Mouse (Mus musculus) midbrain, embryonic 12.5 days (tissue): ENCODE measurements around the gene Crybg1. TPM values are rescaled to one million over a fixed set of nuclear protein-coding genes. Genes with fewer than 3 reads are reported as not detected.
"Not testable (repeated sequence)": the region's sequence is repeated elsewhere in the genome, so short reads cannot be mapped to it uniquely, and the experiment has no call there.

ENCODE experiments used
- ATAC-seq: fragments of 200-750 bp; cut with Nextera tagmentation; 2 replicates; pipeline ENCODE4 v1.8.0; 2017; ENCODE audit warnings: low read depth, moderate TSS enrichment, moderate library complexity; ENCODE audit not compliant: low FRiP score
- H3K27ac ChIP-seq: fragments of 300-500 bp; sonication (generic); replicated peaks from 2 replicates; pipeline ENCODE4 v1.5.1; 2016; ENCODE audit warnings: mild to moderate bottlenecking
- H3K27me3 ChIP-seq: fragments of 300-500 bp; sonication (generic); 2 replicates; pipeline ENCODE4 v1.6.1; 2016; ENCODE audit warnings: mild to moderate bottlenecking
- H3K36me3 ChIP-seq: fragments of 300-500 bp; sonication (generic); 2 replicates; pipeline ENCODE4 v1.6.1; 2016
- H3K4me1 ChIP-seq: fragments of 300-500 bp; sonication (generic); 2 replicates; pipeline ENCODE4 v1.6.1; 2016
- H3K4me2 ChIP-seq: fragments of 300-500 bp; sonication (generic); replicated peaks from 2 replicates; pipeline ENCODE4 v1.6.1; 2016; ENCODE audit warnings: mild to moderate bottlenecking, moderate library complexity
- H3K4me3 ChIP-seq: fragments of 300-500 bp; sonication (generic); 2 replicates; pipeline ENCODE4 v1.5.1; 2016; ENCODE audit warnings: mild to moderate bottlenecking
- H3K9ac ChIP-seq: fragments of 300-500 bp; sonication (generic); replicated peaks from 2 replicates; pipeline ENCODE4 v1.6.1; 2016; ENCODE audit warnings: mild to moderate bottlenecking, moderate library complexity
- H3K9me3 ChIP-seq: fragments of 300-500 bp; sonication (generic); 2 replicates; pipeline ENCODE4 v1.6.1; 2016; ENCODE audit warnings: mild to moderate bottlenecking
- WGBS: fragments of 180-500 bp; shearing (Covaris S2); methylation state at CpG from one replicate; pipeline ENCODE4 v1.1.7; 2016; 5-methylcytosine and 5-hydroxymethylcytosine counted together
- polyA plus RNA-seq: library from polyadenylated mRNA; unstranded; fragments of >200 nt; fragmentation: Nextera tagmentation; extraction: Ambion mirVana; gene quantifications from 2 replicates; pipeline ENCODE4 v1.2.1, GENCODE M21; 2016

Gene Crybg1
- polyA plus RNA-seq, 1 experiment from 2014 or later = 0.77 TPM

- Histone ChIP-seq H3K27me3 (no peaks in the 10 kb centered on the region), H3K4me2 (no peak overlapping the region), H3K4me3 (no peak overlapping the region), H3K9ac (no peak overlapping the region), H3K36me3 (no peaks in the 10 kb centered on the region), H3K27ac (no peak overlapping the region), H3K9me3 (no peaks in the 10 kb centered on the region), H3K4me1 (no peaks in the 10 kb centered on the region)
- no peak for ATAC-seq
- WGBS = 93% methylated on average over 5 of the region's 5 CpGs
Measured at GRCm38 (mm10) chr10:43983241-43983640, 165.4 kb downstream of the Crybg1 start.

DNA sequence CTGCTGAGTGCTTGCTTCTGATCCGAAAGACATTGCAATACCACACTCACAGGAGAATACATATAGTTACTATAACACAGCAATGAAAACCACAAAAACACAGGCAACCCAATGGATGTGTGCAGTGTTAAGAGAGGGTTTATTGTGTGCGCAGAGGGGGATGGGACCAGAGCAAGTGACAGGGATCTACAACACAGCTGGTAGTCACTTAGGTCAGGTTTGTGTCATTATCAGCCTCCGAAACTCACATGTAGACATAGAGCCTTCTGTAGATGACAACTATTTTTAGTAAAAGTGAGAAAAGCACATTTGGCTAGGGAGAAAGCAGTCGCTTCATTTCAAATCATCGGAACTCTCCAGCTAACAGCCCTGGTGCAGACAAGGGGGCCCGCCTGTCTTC is 166.2 kb downstream of the Crybg1 start:
- Histone ChIP-seq H3K36me3 (no peaks in the 10 kb centered on the region), H3K9ac (no peak overlapping the region), H3K4me1 (no peaks in the 10 kb centered on the region), H3K27me3 (no peaks in the 10 kb centered on the region), H3K9me3 (no peaks in the 10 kb centered on the region), H3K4me2 (no peak overlapping the region), H3K27ac (no peak overlapping the region), H3K4me3 (no peak overlapping the region)
- ATAC-seq = no peak
- 90% methylated on average over 6 of the region's 6 CpGs for WGBS

GRCm38 (mm10) chr10:43980742-43981141 is 167.9 kb downstream of the Crybg1 start:
- not testable (repeated sequence) for H3K4me3 ChIP-seq, H3K9ac ChIP-seq, ATAC-seq, H3K4me1 ChIP-seq, H3K27ac ChIP-seq, H3K9me3 ChIP-seq, H3K4me2 ChIP-seq, H3K27me3 ChIP-seq, H3K36me3 ChIP-seq
- WGBS = 89% methylated on average over 3 of the region's 3 CpGs

GRCm38 (mm10) chr10:43980080-43980479 is 168.6 kb downstream of the Crybg1 start:
- Histone ChIP-seq H3K27ac (no peak overlapping the region), H3K9me3 (no peaks in the 10 kb centered on the region), H3K36me3 (no peaks in the 10 kb centered on the region), H3K4me2 (no peak overlapping the region), H3K27me3 (no peaks in the 10 kb centered on the region), H3K4me3 (no peak overlapping the region), H3K9ac (no peak overlapping the region), H3K4me1 (no peaks in the 10 kb centered on the region)
- WGBS = 93% methylated on average over 1 of the region's 1 CpGs
- no peak for ATAC-seq

GRCm38 (mm10) chr10:43977353-43977752 is 171.3 kb downstream of the Crybg1 start:
- no peak overlapping the region for H3K27ac ChIP-seq
- H3K4me3 ChIP-seq = no peak overlapping the region
- no peaks in the 10 kb centered on the region for H3K4me1 ChIP-seq
- H3K27me3 ChIP-seq = no peaks in the 10 kb centered on the region
- no peak overlapping the region for H3K9ac ChIP-seq
- WGBS = 74% methylated on average over 3 of the region's 3 CpGs
- H3K9me3 ChIP-seq = no peaks in the 10 kb centered on the region
- H3K4me2 ChIP-seq = no peak overlapping the region
- no peak for ATAC-seq
- no peaks in the 10 kb centered on the region for H3K36me3 ChIP-seq

GRCm38 (mm10) chr10:43973244-43973643 is 175.4 kb downstream of the Crybg1 start:
- H3K4me1 ChIP-seq = no peaks in the 10 kb centered on the region
- H3K9ac ChIP-seq = no peak overlapping the region
- no peak overlapping the region for H3K4me2 ChIP-seq
- H3K36me3 ChIP-seq = no peaks in the 10 kb centered on the region
- H3K27ac ChIP-seq = no peak overlapping the region
- no peak for ATAC-seq
- H3K9me3 ChIP-seq = no peaks in the 10 kb centered on the region
- 59% methylated on average over 2 of the region's 2 CpGs for WGBS
- no peaks in the 10 kb centered on the region for H3K27me3 ChIP-seq
- no peak overlapping the region for H3K4me3 ChIP-seq

GRCm38 (mm10) chr10:43964943-43965342 is 183.7 kb downstream of the Crybg1 start:
- Histone ChIP-seq H3K9me3 (no peaks in the 10 kb centered on the region), H3K4me3 (no peak overlapping the region), H3K9ac (no peak overlapping the region), H3K36me3 (no peaks in the 10 kb centered on the region), H3K4me2 (no peak overlapping the region), H3K27me3 (no peaks in the 10 kb centered on the region), H3K27ac (no peak overlapping the region), H3K4me1 (no peaks in the 10 kb centered on the region)
- WGBS = 70% methylated on average over 2 of the region's 2 CpGs
- no peak for ATAC-seq

DNA sequence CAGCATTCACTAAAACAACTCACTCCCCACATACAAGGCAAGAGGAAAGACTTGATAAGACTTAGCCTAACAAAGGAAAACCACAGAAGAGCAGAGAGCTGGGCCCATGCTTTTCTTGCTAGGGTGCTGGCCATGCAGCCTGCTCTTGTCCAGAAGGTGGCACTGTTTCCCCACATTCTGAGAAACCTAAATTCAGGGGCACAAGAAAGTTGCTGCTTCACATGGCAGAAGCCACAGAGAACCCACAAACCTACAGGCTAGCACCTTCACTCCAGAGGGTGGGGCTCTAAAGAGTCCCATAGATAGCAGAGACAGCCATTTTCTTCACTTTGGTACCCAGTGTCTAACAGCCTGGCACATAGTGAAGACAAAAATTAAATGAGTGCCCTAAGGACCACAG is 194.7 kb downstream of the Crybg1 start:
- ATAC-seq = peak; percentile 52

GRCm38 (mm10) chr10:43945435-43945834 is 203.2 kb downstream of the Crybg1 start:
- no peaks in the 10 kb centered on the region for H3K27me3 ChIP-seq
- H3K9ac ChIP-seq = no peak overlapping the region
- H3K36me3 ChIP-seq = no peaks in the 10 kb centered on the region; the same call in none of the 2 replicates
- WGBS = 88% methylated on average over 4 of the region's 4 CpGs
- no peak overlapping the region for H3K4me3 ChIP-seq
- peaks cover 7% of the 10 kb centered on the region for H3K4me1 ChIP-seq
- H3K27ac ChIP-seq = no peak overlapping the region
- no peaks in the 10 kb centered on the region for H3K9me3 ChIP-seq
- ATAC-seq = no peak
- H3K4me2 ChIP-seq = no peak overlapping the region

More for the DNA sequence above, 194.7 kb downstream of the Crybg1 start:
- H3K36me3 ChIP-seq = no peaks in the 10 kb centered on the region
- H3K9me3 ChIP-seq = no peaks in the 10 kb centered on the region
- no peak overlapping the region for H3K27ac ChIP-seq
- no peak overlapping the region for H3K4me3 ChIP-seq
- H3K9ac ChIP-seq = no peak overlapping the region
- H3K4me1 ChIP-seq = no peaks in the 10 kb centered on the region
- no peaks in the 10 kb centered on the region for H3K27me3 ChIP-seq
- H3K4me2 ChIP-seq = no peak overlapping the region

DNA sequence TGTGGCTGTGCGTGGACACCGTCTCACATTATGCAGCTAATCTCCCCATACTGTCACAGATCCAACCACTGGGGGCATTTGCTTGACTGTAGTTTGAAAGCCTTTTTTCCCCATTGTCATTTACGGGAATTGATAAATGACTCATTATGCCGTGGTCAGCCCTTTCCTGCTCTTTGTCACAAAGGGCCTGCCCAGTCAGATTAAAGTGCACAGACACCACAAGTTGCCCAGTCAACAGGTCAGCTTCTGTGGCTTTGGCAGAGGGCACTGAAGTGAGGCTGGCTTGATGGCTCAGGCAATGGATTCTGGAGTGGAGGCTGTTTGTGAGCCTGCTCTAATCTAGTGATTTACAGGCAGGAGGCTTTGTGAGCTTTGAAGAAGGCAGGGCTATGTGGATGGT is 204.9 kb downstream of the Crybg1 start:
- Histone ChIP-seq H3K36me3 (no peaks in the 10 kb centered on the region; the same call in none of the 2 replicates), H3K27me3 (no peaks in the 10 kb centered on the region), H3K4me3 (no peak overlapping the region), H3K9ac (no peak overlapping the region), H3K4me2 (no peak overlapping the region), H3K27ac (no peak overlapping the region), H3K4me1 (peaks cover 7% of the 10 kb centered on the region), H3K9me3 (no peaks in the 10 kb centered on the region)
- 30% methylated on average over 4 of the region's 4 CpGs for whole genome bisulfite sequencing
- ATAC-seq = no peak

GRCm38 (mm10) chr10:43939136-43939662 is 209.5 kb downstream of the Crybg1 start:
- no peak overlapping the region for H3K4me2 ChIP-seq
- no peak for ATAC-seq
- H3K4me3 ChIP-seq = no peak overlapping the region
- H3K4me1 ChIP-seq = peaks cover 7% of the 10 kb centered on the region
- no peaks in the 10 kb centered on the region for H3K27me3 ChIP-seq
- peaks cover 8% of the 10 kb centered on the region for H3K36me3 ChIP-seq
- 80% methylated on average over 6 of the region's 6 CpGs for WGBS
- no peak overlapping the region for H3K9ac ChIP-seq
- no peaks in the 10 kb centered on the region for H3K9me3 ChIP-seq
- H3K27ac ChIP-seq = no peak overlapping the region

DNA sequence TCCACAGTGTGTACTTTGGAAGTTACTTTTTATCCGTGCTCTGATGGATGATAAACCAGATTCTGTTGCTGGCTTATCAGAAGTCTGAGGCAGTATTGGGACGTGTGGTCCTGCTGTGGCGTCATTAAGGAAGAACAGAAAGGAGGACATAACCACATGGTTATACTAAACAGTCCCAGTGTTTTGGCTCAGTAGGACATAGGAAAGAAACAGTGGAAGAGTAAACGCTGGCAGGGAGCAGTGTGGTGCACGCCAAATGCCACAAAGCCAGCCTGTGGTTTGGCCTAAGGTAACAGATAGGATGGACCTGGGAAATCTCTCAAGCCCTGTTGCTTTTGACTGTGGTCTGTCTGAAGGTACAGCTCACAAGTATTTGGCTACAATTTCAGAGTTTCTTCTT is 220.1 kb downstream of the Crybg1 start:
- Histone ChIP-seq H3K9me3 (no peaks in the 10 kb centered on the region), H3K4me3 (no peak overlapping the region), H3K36me3 (peaks cover 21% of the 10 kb centered on the region; the same call in 1 of the 2 replicates), H3K9ac (no peak overlapping the region), H3K4me1 (no peaks in the 10 kb centered on the region), H3K27ac (no peak overlapping the region), H3K27me3 (no peaks in the 10 kb centered on the region), H3K4me2 (no peak overlapping the region)
- 84% methylated on average over 5 of the region's 5 CpGs for WGBS
- ATAC-seq = no peak

- Histone ChIP-seq H3K9ac (no peak overlapping the region), H3K4me3 (no peak overlapping the region), H3K36me3 (peaks cover 24% of the 10 kb centered on the region; the same call in 1 of the 2 replicates), H3K27me3 (no peaks in the 10 kb centered on the region), H3K4me2 (no peak overlapping the region), H3K4me1 (no peaks in the 10 kb centered on the region), H3K9me3 (no peaks in the 10 kb centered on the region), H3K27ac (no peak overlapping the region)
- ATAC-seq = no peak
- 84% methylated on average over 8 of the region's 8 CpGs for WGBS
Measured at GRCm38 (mm10) chr10:43927736-43928135, 220.9 kb downstream of the Crybg1 start.
